Comparison of ENCODE assay signal across 11 mouse cellular contexts in the genomic region with DNA sequence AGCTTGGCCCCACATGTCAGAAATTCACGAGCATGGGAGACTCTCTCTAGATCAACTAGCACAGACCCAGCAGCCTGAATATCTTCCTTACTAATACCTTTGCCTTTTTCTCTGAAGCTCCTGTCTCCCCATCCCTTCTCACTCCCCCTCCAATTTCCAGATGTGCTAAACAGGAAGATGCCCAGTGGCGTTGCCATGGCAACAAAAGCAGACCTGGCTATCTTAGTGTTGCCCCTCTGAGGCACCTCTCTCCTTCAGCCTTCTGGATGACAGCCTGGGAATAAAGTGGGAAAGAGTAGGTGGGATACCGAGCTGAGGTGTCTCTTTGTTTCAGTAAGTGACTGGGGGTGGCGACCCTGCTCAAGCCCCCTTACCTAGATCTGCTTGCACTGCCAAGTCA.
"Had no signal": no experiment of that assay in that cellular context is flagged by ENCODE, and none has a peak within 500 bp of the region (broad histone marks: within the 10 kb centered on the region; RNA-seq: fewer than 3 reads in every experiment).

No protein-coding gene starts in this region.

- H3K9ac ChIP-seq: limb, embryonic 12.5 days; liver, embryonic 13.5 days; liver, postnatal 0 days; lung, embryonic 15.5 days had no signal

- H3K36me3 ChIP-seq: limb, embryonic 12.5 days; liver, embryonic 13.5 days; lung, embryonic 15.5 days had no signal

- ATAC-seq: liver, postnatal 0 days had no signal

- DNase-seq: kidney, adult 18-20 months; kidney, postnatal 10 days; layer of hippocampus, postnatal 36 days; liver; liver, embryonic 13.5 days; liver, postnatal 0 days; lung, postnatal 14 days; thymus, postnatal 4 days had no signal

- H3K4me2 ChIP-seq: limb, embryonic 12.5 days; liver, embryonic 13.5 days; lung, embryonic 15.5 days had no signal

- H3K9me3 ChIP-seq: limb, embryonic 12.5 days; liver, embryonic 13.5 days; lung, embryonic 15.5 days had no signal

- H3K27me3 ChIP-seq: limb, embryonic 12.5 days; liver, embryonic 13.5 days; lung, embryonic 15.5 days had no signal

- H3K4me3 ChIP-seq: limb, embryonic 12.5 days; liver, embryonic 13.5 days; lung, embryonic 15.5 days had no signal

- H3K4me1 ChIP-seq: liver, embryonic 13.5 days had no signal

- H3K27ac ChIP-seq: limb, embryonic 12.5 days; liver, embryonic 13.5 days; lung, embryonic 15.5 days; stomach, postnatal 0 days had no signal
